Mouse (Mus musculus) adrenal gland, postnatal 10 days (tissue): ENCODE data around the gene Fscn2. TPM values are rescaled to one million over a fixed set of nuclear protein-coding genes. Genes with fewer than 3 reads are reported as not detected.

Experiments
- DNase-seq: peaks from one replicate; pipeline ENCODE4 v3.0.0; 2021; ENCODE audit warnings: mixed read lengths
- long read RNA-seq, 2 experiments: library from polyadenylated mRNA; stranded (forward); transcript quantifications; one replicate each; pipeline ENCODE4 v2.0.0; 2021
- total RNA-seq, 2 experiments: library from RNA; stranded (reverse); gene quantifications; 2 replicates each; pipeline ENCODE4 v1.2.3; 2021

Gene Fscn2
- total RNA-seq, result under 1 TPM; 0.15 to 0.45 TPM
- long read RNA-seq, experiment 1, partial matches to known transcripts, result 0 of 1 reads
- long read RNA-seq, experiment 1, other reads (novel, unspliced or antisense), result 0 of 1 reads
- long read RNA-seq, experiment 2, partial matches to known transcripts, result 0 of 1 reads
- long read RNA-seq, experiment 2, other reads (novel, unspliced or antisense), result 0 of 1 reads

DNA sequence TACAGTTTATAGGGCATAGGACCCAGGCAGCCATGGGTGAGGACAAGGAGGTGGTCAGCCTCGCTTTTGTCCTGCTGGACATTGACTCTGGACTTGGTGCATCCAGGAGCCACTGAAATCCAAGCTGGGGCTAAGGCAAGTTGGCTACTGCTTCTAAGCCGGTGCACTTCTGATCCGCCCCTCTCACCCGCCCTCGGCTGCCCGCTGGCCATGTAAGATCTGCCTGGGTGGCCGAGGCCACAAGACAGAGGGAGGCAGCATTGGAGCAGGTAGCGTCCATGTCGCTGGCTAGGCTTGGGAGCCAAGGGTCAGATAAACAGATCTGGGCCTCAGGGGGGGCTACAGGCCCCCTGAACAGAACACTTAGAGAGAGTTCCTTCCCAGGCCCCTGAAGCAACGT is at the start of gene Fscn2:
Gene Fscn2, plus strand, starts transcription at position 240 of the 400 bp plus-strand sequence.
- no peak for DNase-seq

DNA sequence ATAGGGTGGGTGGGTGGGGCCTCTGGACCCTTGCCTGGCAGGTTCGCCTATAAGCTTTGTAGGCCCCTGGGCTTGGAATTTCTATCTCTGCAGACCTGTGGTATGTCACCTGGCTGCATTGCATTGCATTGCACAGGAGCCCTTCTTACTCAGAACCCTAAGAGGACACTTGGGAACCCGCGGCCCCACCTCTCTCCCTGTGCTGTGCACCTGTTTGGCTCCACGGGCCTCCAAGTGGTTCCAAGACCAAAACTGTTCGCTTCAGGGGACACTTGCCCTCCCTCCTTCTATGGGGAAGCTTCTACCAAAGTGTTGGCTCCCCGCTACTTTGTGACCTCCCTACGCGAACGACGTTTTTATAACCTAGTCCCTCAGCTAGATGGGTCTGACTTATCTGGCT is 49.8 kb upstream of the Fscn2 start:
- DNase-seq, result peak; percentile 6

DNA sequence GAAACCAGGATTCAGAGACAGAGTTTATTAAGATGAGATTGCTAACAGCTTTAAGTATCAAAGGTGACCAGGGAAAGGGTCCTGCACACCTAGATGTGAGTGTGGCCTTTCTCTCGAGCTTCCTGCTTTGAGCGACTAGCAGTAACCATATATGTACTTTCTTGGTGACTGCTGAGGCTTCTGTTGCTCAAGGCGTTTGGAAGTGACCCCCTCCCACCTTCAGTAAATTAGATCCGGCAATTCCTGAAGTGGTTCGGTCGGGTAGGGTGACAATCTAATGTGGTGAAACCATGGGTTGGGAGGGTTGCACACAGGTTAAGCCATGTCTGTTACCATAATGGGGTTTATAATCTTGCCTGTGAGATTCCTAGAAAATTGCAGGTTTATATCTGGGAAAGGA is 49.3 kb upstream of the Fscn2 start:
- DNase-seq, result no peak

DNA sequence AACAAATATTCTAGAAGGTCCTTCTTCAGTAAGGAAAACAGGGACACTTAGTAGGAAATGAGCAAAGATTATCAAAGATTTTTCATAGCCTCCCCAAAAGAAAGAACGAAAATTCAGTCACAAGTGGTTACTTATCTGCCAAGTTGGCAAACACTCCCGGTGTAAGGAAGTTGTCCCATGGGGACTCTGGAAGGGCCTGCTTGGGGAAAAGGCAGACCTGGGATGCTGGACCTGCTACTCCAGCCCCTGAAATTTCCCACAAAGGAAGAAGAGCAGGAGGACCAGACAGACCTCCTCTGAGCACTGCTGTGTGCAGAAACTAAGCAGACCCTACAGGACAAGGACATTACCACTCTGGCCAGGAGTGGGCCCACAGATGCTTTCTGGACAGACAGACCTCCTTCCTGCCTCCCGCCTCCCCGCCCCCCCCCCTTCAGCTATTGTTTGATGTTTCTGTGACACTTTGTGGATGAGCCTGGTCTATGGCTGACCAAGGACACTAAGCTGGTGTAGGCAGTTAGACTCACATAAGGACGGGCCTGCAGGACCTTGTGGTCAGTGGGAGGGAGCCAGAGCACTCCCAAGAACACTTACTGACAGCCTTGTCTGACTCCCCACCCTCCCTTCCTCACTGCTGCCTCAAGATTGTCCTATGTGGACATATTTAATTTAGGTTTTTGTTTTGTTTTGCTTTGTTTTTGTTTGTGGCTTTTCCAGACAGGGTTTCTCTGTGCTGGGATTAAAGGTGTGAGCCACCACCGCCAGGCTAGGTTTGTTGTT is 47.2 kb upstream of the Fscn2 start:
- DNase-seq, result no peak

DNA sequence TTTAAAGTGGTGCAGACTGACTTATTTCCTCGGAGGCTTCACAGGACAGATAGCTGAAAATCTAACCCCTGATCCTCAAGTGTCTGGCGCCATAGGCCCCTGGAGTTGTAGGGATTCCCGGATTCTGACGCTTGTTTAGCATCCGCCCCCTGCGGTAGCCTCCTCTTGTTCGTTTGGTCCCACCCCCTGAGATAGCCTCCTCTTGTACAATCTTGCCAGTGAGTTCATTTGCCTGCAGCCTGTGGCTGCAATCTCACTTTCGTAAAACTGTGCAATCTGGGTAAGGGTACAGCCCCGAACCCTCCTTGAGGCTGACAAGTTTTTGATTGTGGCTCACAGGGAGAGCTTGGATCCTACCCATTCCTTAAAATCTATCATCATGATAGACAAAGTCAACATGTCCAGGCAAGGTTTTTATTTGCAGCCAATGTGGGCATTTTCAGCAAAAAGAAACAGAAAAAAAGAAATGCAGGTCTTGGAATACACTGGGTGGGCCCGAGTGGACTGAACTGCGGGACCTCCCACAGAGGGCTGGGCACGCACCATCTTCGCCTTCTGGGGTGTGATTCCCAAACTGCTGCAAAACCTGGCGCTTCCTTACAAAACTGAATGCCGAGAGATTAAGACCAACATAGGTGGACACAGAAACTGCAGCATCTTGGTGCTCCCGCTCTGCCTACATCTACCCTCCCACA is 46.5 kb upstream of the Fscn2 start:
- no peak for DNase-seq

DNA sequence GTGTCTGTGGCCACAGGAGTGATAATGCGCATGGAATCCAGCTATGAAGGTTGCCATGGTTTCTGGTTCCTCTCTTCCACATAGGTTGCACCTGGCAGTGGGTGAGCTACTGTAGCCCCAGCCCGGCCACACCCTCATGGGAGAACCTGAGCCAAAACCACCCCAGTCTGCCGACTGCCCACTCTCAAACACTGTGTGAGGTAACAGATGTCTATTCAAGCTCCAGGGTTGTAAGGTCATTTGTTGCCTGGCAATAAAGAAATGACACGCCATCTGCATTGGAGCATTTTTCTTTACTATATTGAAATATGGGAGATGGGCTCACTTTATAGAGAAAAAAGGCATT is 45.9 kb upstream of the Fscn2 start:
- no peak for DNase-seq

DNA sequence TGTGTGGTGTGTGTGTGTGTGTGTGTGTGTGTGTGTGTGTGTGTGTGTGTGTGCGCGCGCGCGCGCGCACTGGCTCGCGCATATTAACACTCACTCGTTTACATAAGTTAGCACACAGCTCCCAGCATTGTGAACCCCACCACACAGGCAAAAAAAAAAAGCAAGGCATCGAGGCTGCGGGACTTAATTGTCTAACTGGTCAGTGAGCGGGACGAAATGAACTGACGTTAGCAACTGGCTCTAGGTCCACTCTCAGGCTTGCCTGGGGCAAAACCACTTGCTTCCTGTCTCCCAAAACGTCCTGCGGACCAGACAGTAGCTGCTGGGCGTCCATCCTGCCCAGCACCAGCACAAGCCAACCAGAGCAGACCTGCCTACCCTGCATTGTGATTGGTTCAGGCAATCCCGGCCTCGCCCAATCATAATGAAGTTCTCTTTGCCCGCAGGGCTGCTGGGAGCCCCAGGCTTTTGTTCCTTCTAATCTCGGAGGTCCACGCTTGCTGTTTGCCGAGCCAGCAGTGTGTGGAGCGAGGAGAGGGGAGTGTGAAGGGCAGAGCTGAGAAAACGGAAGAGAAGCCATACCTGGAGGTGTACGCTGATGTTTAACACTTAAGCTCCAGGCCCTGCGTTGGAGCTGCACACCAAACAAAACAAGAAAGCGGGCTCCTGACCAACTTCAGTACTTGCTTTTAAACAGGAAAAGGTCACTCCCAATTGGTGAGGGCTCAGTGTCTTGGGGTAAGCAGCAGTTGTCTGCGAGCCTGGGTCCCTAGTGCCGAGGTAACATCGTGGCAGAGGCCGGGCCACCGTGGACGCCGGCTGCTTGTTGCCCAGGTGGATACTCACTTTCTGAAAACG is 45.3 kb upstream of the Fscn2 start:
- DNase-seq, result peak; percentile 94

DNA sequence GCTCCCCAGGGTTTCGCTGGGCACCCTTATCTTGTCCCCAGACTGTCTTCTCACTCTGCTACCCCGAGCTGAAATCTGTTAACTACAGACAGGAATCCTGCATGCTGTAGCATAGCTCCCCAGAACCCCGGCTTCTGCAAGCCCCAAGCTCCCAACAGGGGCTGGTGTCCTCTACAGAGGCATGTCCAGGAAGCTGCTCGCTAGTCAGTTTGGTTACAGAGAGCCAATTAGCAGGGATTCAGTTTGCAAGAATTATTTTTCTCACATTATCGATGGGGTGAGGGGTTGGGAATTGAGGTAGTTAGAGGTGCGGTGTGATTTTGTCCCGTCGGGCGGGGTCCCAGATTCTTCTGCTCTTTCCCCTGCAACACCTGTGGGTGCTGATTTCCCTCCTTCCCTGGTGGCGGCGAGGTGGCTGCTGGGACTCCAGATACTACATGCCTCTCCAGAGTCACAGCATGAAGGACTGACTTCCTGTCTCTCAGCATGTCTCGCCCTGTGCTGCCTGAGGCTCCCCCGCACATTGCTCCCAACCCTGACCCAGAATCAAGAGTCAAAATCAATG is 44.6 kb upstream of the Fscn2 start:
- DNase-seq, result peak; percentile 43

DNA sequence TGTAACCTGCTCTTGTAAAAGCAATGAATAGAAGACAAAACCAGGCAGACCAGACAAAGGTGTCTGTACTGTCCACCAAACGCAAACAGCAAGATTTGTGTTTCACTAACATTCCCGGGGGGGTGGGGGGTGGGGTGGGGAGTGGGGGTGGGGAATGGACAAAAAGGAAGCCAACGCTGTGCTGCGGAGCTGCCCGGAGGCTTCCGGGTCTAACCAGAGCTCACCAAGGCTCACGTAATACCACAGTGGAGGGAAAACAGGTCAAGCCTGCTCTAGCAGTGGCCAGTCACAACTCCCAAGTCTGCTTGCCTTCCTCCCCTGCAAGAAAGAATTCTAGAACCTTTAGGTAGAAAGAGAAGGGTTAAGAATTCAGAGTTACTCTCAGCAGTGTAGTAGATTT is 43.9 kb upstream of the Fscn2 start:
- no peak for DNase-seq

DNA sequence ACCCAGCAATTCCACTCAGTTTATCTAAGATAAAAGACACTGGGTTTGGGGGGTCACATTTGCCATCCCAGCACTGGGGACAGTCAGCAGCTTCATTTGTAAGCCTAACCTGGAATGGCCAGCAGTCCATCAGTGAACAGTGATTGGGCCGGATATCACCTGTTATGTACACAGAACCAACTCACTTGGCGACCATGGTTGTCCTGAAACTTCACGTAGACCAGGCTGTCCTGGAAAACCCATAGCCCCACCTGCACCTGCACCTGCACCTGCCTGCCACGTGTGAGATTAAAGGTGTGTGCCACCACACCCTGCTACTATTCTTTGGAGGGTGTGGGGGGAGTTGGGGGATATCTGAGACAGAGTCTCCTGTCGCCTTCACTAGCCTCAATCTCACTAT is 42.0 kb upstream of the Fscn2 start:
- DNase-seq, result no peak

DNA sequence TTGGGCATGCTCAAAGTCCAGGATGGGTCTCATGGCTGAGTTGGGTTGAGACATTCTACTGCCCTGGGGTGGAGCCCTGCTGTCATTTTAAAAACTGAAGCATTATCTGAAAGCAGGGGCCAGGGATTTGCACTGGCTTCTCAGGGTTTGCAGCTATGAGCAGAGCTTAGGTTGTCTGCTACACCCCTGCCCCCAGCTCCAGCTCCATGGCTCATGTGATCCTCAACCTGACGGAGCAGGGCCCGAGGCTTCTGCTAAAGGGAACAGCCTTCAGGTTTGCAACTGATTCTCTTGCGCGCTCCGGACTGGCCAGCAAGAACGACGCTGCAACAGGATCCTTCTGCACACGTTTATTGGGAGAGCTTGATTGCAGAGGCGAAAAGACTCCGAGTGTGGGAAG is 41.2 kb upstream of the Fscn2 start:
- no peak for DNase-seq

DNA sequence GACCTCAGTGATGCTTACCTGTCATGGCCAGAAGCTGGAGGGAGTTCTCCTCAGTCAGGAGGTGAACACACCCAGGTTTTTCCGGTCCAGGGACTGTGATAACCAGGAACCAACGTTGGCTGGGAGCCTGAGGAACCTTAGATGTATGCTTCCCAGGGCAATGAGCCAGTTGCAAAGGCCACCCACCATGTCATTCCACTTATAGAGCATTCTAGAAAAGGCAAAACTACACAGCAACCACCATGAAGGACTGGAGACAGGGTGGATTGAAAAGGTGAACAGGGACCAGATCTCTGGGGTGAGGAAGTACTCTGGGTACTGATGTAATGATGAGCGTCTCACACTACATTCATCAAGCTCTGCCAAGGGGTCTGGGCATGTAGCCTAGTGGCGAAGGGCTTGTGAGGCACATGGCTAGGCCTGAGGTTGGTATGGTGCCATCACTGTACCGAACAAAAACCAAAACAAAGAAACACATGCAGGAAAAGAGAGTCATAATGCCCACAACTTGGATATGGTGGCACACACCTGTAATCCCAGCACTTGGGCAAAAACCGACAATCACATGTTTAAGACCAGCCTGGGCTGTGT is 25.8 kb upstream of the Fscn2 start:
- no peak for DNase-seq

DNA sequence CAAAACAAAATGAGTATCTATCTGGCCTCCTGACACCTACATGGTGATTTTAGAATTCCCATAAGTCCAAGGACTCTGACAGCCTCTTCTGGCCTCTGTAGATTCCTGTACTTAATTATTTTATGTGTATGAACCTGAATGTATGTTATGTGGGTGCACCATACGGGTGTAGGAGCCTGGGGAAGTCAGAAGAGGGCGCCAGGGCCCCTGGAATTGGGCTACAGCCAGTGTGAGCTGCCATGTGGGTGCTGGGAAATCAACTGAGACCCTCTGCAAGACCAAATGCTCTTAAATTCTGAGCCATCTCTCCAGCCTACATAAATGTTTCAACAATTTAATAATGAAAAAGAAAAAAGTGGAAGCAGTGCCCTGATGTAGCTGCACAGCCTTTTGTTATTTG is 23.9 kb upstream of the Fscn2 start:
- no peak for DNase-seq

DNA sequence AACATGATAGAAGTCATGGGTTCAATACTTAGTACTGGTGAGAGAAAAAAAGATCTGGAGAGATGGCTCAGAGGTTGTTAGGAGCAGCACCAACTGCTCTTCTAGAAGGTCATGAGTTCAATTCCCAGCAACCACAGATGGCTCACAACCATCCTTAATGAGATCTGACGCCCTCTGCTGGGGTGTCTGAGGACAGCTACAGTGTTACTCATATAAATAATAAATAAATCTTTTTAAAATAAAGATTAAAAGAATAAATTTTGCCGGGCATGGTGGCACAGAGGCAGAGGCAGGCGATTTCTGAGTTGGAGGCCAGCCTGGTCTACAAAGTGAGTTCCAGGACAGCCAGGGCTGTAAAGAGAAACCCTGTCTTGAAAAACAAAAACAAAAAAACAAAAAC is 22.5 kb upstream of the Fscn2 start:
- no peak for DNase-seq

DNA sequence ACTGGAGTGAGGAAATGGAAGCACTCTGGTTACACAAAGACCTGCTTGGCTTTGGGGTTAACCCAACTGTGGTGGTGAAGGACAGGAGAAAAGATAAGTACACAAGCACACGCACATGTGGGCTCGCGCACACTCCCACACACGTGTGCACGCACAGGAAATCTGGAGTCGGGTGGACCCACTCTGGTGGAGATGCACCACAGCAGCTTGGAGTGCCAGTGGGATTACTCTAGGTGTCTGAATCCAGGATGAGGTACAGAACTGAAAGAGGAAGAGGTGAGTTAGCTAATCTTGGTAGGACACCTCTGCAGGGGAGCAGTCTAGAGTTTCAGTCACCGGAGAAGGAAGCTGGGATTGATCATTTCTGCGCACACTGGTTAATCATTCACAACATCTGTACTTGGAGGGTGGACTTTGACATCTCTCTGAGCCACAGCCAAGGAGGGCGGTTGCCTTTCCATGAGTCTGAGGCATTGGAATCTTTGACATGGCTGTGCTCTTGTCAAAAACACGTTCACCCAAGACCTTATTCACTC is 21.3 kb upstream of the Fscn2 start:
- no peak for DNase-seq

DNA sequence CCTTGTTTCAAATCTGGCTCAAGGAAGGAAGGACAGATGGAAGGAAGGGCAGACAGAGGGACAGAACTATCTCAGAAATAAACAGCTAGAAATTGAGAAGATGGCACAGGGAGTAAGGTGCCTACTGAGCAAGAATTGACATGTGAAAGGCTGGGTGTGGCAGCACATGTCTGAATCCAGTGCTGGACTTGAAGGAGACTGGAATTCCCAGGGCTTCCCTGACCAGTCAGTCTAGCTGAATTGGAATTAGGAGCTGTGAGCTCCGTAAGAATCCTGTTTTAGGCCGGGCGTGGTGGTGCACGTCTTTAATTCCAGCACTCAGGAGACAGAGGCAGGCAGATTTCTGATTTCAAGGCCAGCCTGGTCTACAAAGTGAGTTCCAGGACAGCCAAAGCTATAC is 19.7 kb upstream of the Fscn2 start:
- DNase-seq, result no peak

DNA sequence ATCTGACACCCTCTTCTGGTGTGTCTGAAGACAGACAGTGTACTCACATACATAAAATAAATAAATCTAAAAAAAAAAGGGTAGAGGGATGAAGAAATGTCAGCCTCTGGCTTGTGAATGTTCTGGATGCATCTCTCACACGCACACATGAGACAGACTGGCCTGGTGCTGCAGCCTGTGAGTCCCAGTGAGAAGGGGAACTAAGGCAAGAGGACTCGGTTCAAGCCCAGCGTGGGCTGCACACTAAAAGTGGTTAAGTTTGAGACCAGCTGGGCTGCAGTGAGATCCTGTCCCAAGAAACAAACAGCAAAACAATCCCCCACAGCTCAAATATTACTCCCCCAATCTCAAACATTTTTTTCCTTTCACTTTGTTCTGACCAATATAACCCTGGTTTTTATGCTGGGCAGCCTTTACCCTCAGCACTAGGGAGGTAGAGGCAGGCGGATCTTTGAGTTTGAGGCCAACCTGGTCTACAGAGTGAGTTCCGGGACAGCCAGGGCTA is 18.6 kb upstream of the Fscn2 start:
- no peak for DNase-seq

DNA sequence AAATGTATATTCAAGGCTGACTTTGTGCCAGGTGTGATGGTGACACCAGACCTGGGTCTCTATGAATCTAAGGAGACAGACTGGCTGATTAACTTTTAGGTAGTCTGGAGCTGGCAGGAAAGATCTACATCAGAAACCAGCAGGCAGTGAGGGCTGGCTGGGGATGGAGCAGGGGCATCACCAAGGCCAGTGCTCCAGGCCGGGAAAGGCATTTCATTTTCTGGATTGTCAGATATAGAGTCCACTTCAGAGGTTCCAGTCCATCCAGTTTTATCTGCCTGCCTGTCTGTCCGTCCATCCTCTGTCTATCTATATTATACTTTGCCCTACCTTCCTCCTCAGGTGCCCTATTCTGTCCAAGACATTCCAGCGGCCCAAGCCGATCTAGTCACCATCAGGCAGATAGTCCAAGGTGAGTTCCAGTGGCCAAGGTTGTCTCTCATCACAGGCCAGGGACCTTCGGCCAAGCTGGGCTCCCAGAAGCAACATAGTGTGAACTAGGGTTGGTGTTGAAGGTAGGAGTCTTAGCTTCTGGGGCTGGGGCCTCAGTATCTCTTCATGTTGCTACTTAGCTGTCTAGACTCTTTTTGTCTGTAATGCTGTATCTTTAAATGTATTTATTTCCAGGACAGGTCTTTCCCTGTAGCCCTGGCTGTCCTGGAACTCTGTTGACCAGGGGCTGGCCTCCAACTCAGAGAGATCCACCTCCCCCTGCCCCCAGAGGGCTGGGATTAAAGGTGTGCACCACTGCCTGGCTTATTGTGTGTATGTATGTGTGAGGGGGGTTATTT is 17.6 kb upstream of the Fscn2 start:
- DNase-seq, result no peak

DNA sequence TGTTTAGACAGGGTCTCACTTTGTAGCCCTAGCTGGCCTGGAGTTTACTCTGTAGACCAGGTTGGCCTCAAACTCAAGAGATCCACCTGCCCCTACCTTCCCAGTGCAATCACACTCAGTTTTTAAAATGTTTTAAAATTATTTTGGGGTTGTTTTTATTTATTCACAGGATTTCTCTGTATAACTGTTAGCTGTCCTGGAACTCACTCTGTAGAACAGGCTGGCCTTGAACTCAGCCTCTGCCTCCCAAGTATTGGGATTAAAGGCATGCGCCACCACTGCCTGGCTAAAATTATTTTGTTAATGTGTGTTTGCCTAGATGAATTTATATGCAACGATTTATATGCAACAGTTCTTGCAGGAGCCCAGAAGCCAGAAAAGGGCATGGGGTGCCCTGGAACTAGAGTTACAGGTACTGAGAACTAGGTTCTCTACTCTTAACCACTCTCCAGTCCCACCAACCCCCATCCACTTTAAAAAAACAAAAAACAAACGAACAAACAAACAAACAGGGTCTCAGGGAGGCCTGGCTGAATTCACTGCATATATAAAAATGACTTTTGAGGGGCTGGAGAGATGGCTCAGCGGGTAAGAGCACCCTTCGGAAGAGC is 16.9 kb upstream of the Fscn2 start:
- no peak for DNase-seq

DNA sequence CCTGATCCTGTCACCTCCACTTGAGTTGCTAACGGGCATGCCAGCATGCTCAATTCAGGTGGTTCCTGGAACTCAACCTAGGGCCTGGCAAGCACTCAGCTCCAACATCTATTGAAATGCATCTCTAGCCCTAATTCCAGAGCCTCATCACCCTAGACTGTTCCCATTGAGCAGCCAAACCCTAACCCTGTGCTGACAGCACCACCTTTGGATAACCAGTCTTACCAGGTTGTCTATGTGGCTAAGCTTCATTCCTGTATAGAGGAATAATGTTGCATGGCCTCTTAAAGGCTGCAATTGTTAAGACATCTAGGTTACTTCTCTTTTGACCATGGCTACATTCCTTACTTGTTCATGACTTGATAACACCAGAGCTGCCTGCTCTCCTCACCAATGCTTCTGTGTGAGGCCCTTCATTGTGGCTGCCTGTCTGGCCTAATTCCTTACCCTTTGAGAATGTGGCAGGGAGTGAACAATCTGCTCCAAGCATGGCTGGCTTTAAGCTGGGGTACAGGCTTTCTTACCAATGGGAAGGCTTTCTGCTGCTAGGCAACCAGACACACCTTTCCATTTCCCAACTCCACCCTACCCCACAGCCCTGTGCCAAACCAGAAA is 16.2 kb upstream of the Fscn2 start:
- peak; percentile 13 for DNase-seq
